Mouse (Mus musculus) v-Abl transformed pro-B cells (cell line): ENCODE results near the gene Ube2o.

Source experiments
- in situ Hi-C, 2 experiments: fragments of 400-800 bp; cut with MboI; formaldehyde crosslinking; loops; one replicate each; pipeline ENCODE4 v1.15.1; 2025; ENCODE audit not compliant: unreplicated experiment in 2 of 2

Ube2o gene

DNA sequence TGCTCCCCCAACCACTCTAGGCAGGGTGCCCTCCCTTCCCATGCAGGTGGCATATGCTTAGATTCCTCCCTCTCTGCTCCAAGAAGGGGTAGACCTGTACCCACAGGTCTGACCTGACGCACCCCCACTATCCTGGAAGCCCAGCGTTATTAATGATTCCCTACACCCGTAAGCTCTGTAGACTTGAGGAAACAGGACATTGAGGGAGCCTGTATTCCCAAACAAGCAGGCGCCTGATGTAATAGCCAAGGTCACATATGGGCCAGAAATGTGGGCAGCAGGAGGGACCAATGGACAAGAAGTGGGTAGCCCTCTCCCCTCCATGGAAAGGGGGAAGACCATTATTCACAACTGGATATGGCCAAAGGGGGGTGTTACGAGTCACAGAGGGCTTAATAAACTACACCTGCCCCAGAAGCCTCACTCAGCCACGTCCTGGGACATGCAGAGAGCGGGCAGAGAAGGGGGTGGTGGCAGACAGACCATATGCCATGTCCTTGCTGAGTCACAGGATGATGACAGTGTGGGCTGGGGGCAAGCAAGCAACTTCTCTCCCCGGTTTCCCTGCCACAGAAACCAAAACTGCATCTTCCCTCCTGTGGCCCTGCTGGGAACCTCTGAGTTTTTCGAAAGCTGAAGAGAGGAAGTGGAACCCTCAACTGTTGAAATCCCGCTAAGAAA, 35.3 kb upstream of the Ube2o start:
- in situ Hi-C loops: loop anchor here in 1 of 2 experiments (10.0 kb wide), 1 partner anchor 718 kb away; no protein-coding TSS in a partner anchor

DNA sequence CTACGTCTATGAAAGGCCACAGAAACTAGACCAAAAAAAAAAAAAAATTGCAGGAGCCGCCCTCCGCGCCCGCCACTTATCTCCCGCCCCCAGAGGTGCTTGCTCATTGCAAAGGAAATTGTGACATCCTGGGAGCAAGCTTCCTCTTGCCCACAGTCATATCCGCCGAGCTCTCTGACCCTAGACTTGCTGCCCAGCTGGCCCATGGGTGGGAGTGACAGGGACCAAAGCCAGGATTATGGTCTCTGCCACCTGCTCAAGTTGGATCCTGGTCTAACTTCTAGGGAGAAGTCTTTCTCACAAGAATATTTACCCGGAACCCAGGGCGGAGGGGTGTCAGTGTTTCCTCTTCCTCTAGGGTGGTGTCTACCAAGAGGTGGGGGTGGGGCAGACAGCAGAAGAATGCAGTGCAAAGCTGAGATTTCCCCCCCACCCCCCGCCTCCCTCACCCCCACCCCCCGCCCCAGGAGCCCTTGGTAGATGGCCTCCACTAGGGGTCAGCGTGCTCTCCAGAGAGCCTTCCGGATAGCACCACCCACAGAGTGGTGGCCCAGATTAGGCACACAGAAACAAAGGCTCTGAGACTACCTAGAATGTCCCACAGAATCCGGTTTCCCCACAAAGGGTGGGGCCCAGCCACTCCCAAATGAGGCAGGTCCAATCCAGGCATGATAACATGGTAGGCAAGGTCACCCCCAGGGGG, 34.6 kb upstream of the Ube2o start:
- in situ Hi-C loops: loop anchor here in 1 of 2 experiments (10.0 kb wide), 1 partner anchor 719 kb away; no protein-coding TSS in a partner anchor

DNA sequence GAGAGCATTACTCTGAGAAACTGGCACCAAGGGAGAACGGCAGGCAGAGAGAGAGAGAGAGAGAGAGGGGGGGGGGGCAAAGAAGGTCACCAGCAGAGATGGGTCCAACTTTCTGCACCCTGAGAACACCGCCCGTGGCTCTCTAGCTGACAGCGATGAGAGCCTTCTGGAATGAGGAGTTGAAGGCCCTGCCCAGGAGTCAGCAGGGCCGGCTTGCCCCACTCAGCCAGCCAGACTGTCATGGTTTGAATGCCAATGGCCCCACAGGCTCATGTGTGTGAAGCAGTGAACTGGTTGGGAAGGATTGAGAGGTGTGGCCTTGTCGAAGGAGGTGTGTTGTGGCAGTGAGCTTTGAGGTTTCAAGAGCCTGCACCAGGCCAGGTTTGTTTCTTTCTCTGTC, 32.0 kb upstream of the Ube2o start:
- in situ Hi-C loops: loop anchor here in 1 of 2 experiments (10.0 kb wide), 1 partner anchor 722 kb away; no protein-coding TSS in a partner anchor

DNA sequence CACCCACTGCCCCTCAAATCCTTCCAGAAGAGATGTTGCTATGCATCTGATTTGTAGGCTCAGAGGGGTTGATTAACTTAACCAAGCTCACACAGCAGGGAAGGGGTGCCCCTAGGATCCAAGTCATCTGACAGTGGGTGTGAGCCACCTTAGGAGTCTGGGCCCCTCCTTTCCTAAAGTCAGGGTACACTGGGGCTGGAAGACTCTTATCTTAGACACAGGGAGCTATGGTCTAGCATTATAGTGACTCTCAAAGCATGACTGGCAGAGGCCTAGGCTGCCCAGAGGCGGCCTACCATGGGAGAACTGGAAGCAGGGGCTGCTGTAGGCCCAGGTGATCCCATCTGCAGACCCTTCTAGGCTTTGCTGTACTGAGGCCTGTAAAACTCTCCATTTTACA, 31.3 kb upstream of the Ube2o start:
- in situ Hi-C loops: loop anchor here in 1 of 2 experiments (10.0 kb wide), 1 partner anchor 722 kb away; no protein-coding TSS in a partner anchor

DNA sequence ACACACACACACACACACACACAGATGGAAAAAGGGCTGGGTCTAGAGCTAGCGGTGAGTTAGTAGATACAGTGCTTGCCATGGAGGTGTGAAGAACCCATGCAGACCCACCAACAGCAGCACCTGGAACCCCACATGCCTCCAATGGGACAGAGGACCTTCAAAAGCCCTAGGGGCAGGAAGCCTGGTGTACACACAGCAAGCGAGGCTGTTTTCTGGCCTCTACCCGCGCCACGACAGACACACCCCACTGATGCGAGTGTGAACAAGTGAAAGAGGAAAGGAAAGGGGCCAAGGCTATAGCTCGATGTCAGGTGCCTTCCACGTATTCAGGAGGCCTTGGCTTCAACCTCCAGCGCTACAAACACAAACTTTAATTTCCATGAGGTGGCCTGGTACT, 30.6 kb upstream of the Ube2o start:
- in situ Hi-C loops: loop anchor here in 1 of 2 experiments (10.0 kb wide), 1 partner anchor 723 kb away; no protein-coding TSS in a partner anchor

DNA sequence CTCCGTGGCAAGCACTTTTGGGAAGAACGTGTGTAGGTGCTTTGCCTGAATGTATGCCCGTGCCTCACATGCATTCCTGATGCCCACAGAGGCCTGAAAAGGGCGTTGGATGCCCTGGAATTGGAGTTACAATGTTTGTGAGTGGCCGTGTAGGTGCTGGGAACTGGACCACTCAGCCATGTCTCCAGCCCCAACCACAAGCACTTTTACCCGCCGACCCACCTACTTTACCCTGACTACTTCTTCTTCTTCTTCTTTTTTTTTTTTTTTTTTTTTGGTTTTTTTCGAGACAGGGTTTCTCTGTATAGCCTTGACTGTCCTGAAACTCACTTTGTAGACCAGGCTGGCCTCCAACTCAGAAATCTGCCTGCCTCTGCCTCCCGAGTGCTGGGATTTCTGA, 29.9 kb upstream of the Ube2o start:
- in situ Hi-C loops: loop anchor here in 1 of 2 experiments (10.0 kb wide), 1 partner anchor 724 kb away; no protein-coding TSS in a partner anchor

DNA sequence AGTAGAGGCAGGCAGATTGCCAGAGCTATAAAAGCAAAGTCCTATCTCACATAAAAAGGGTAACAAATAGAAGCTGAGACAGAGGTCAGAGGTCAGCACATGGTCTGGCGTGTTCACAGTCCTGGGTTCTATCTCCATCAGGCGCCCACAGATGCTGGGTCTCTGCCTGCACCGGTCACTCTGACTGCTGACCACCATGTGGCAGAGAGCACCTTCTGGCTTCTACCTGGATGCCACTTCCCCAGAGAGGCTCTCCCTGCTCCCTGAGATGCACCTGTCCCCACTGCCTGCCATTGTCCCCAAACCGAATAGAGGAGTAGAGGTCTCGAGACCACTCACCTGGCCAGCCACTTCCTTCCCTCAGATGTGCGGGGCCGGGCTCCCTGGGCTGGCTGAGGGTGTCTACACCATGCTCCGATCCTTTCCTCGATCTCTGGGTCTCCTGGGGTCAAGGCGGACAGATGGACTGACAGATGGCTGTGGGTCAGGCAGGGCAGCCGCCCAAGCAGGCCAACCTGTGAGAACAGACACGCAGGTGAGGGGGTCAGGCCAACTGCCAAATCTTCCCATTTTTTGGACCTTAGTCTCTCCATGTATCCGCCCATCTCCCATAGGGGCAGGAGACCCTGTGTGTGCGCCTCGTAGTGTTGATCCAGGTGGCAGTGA, 28.9 kb upstream of the Ube2o start:
- in situ Hi-C loops: loop anchor here in 1 of 2 experiments (10.0 kb wide), 1 partner anchor 725 kb away; no protein-coding TSS in a partner anchor

DNA sequence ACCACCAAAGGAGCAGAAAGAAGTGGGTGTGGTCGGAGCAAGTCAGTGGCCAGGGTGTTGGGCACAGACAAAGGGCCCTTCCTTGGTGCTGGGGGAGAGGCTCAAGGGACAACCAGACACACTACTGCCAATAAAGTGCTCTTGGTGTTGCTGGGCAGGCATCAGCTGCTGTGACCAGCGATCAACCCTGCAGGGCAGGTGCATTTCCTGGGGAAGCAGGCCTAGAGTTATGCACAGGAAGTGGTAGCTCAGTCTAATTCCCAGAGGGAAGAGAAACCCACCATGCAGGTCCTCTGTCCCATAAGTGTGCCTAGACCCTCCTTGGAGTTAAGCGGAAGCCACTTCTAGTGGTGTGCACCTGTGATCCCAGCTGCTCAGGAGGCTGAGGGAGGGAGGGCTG, 26.5 kb upstream of the Ube2o start:
- in situ Hi-C loops: no loop called here

DNA sequence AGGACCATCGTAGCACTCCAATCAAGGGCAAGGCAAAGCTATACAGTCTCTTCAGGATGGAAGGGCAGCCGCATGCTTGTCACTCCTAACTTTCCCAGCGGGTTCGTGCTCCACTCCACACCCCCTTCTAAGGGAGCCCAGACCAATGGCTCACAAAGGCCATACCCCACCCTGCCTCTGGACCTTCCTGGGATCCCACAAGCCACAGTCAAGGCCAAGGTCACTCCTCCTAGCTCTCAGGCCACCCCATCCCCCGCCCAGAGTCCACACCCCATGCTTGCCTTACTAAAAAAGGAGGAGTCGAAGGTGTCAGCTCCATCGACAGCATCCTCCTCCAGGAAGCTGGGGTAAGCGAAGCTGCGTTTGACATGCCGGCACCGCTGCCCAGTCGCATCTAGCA, 22.9 kb upstream of the Ube2o start:
- in situ Hi-C loops: no loop called here

DNA sequence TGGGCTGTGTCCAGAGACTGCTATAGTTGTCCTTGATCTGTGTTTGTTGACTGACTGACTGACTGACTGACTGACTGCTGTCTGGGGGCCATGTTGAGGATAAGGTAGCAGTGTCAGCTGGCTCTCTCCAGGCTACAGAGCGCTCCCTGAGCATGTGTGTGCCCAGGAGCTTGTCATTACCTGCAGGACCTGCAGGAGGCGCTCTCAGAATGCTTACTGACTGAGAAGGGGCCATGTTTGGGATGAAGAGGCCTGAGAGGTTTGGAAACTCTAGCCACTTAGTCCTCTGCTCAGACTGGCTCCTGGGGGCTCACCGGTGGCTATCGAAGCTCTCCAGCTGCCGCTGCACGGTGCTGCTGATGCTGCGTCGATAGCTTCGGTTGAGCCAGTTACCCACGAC, 22.1 kb upstream of the Ube2o start:
- in situ Hi-C loops: no loop called here

DNA sequence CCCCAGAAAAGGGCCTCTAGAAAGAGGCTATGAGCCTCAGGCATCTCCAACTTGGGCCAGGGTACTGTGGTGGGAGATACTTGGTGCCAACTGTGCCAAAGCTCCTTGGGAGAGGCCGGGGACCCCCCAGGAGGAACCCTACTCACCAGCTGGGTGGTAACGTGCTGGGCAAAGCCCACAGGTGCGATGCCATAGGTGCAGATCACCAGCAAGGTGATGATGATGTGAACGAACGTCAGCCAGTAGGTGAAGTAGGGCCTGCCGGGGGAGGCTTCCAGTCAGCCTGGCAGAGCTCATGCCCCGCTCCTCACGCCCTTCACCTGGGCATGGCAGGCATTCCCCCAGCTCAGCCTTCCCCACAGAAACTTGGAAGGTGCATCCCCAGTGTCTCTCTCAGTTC, 20.8 kb upstream of the Ube2o start:
- in situ Hi-C loops: no loop called here

DNA sequence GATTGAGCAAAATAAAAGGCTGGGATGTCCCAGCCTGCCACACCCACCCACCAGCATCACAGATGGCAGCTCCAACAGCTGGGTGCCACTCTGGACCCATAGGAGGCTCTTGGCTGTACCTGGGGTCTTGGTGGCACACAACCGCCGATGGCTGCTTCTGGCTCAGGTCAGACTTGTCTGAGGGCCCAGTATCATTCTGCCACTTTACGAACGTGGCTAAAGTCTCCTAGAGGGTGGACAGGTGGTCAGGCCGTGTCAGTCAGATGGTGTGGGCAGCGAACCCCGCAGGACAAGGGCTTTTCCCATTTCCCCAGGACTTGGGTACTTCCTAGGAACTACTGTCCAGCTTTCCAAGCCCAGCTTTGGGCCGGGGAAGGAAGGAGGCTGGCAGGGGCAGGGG, 19.9 kb upstream of the Ube2o start:
- in situ Hi-C loops: no loop called here

DNA sequence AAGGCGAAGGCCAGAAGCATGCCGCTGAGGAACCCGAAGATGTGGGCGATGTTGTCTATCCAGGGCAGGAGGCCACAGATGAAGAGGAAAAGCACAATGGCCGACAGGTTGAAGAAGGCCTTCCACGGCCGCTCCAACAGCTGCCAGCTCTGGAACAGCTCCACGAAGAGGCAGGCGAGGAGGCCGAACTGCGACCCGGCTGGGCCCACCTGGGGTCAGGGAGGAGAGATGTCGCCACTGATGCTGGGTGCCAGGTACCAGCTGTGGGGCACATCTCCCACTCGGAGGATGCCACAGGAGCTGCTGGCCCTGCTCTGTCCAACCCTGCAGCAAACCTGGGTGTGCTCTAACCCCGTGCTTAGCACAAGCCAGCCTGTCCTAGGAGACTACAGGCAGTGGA, 18.0 kb upstream of the Ube2o start:
- in situ Hi-C loops: no loop called here

DNA sequence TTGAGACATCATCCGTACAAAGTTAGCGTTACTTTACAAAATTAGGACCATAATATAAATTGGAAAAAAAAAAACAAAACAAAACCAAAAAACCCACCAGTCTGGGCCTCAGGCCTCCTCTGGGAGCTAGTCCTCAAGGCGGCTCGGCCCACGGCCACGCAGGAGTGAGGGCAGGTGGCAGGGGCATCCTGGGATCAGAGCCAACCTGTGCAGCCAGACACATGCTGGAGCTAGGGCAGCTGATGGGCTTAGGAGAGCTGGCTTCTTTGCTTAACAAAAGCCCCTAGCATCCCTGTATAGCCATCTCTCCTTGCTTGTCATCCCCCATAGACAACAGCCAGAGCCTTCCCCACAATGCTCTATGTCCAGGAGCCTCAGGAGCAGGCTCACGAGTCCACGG, 16.9 kb upstream of the Ube2o start:
- in situ Hi-C loops: no loop called here

DNA sequence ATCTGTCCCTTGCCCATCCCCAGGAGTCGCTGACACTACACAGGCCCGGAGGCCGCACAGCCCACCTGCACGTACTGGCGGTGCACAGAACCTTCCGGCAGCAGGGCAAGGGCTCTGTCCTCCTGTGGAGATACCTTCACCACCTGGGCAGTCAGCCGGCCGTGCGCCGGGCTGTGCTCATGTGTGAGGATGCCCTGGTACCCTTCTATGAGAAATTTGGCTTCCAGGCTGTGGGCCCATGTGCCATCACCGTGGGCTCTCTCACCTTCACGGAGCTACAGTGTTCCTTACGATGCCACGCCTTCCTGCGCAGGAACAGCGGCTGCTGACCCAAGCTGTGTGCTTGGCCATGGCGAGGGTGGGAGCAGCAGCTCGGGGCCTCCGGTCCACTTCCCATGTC, 15.5 kb upstream of the Ube2o start:
- in situ Hi-C loops: no loop called here

DNA sequence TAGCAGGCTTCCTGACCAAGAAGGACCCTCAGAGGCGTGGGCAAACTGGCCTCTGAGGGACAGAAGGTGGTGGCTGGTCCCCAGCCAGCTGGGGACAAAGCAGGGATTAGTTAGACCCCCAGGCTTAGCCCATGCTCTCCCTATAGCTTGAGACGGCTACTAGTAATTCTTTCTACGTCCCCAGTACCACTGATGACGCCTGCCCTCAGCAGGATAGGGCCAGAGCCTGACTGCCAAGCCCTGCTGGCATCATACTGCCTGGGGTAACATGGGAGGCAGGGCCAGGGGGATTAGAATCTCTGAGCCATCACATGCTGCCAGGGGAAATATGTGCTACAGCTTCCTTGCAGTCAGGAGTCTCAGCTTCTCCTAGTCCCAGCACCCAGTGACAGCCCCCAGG, 12.1 kb upstream of the Ube2o start:
- in situ Hi-C loops: loop anchor here (5.0 kb wide), 2 partner anchors 34 to 36 kb away; partner anchors contain the start of gene Rhbdf2 (in 1 of the 2)

DNA sequence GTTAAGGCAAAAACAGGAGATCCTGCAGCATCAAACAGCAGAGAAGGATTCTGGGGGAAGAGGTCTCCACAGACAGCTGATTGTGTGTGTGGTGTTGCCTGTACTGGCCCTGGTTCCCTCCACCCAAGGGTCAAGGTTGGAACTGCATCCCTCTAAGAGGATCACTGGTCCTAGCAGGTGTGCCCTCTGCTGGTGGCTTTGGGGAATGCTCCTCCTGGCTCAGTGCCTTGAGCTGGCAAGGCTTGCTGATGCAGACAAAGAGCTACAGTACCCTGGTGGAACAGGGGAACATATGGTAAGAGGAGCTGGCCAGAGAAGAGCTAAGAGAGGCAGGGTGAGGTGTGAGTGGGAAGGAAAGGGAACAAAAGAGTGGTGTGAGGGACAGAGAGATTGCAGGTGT, 11.2 kb upstream of the Ube2o start:
- in situ Hi-C loops: loop anchor here (5.0 kb wide), 2 partner anchors 35 kb away; partner anchors contain the start of gene Rhbdf2 (in 1 of the 2)

DNA sequence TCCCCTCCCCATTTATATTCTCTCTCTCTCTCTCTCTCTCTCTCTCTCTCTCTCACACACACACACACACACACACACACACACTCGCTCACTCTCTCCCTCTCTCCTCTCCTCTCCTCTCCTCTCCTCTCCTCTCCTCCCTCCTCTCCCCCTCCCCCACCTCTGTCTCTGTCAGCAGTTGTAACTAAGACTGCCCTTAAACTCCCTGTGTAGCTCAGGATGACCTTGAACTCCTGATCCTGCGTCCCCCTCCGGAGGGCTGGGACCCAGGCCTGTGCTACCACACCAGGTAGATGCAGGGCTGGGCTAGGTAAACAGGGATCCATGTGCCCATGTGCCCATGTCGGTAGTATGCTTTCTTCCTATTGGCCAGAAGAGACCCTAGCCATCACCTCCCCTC, 10.4 kb upstream of the Ube2o start:
- in situ Hi-C loops: loop anchor here (5.0 kb wide), 2 partner anchors 34 to 36 kb away; partner anchors contain the start of gene Rhbdf2 (in 1 of the 2)

DNA sequence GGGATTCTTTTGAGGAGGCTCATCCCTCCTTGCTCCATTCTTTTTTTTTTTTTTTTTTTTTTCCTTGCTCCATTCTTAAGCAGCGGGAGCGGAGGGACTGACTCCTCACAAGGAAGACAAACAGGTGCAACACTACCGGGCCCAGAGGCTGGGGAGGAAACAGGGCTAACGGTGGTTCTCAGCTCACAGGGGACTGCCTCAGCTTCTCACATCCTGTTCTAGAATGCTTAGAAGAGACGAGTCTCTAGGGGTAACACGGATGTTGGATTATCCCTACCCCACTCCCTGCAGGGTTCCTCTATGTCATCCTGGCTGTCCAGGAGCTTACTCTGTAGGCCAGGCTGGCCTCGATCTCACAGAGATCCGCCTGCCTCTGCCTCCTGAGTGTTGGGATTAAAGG, 8.3 kb upstream of the Ube2o start:
- in situ Hi-C loops: no loop called here

DNA sequence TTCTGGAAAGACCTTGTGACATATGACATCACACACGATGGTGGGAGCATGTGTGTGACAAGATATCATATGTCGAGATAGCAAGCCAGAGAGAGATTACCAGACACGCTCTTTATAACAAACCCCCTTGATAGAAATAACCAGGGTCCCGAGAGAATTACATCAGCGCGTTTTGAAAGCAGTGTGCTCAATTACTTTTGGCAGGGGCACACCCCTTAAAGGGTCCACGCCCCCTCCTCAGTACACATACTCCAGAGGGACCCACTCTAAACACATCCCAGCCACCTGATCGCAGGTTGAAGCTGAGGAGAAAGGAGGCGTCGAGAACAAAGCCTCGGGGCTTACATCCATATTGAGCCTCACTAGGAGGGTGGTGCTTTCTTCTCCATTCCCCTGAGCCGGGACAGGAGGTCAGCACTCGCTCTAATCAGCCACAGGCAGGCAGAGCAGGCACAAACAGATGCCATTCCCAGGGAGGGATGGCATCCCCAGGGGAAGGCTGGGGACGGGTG, 7.8 kb upstream of the Ube2o start:
- in situ Hi-C loops: no loop called here
